9 mouse cellular contexts compared by ENCODE assay signal in genomic region chr8:122569329-122569728, GRCm38 (mm10). TPM values are rescaled to one million over a fixed set of nuclear protein-coding genes. Genes with fewer than 3 reads are reported as not detected.
DNase-seq lines count a peak whose midpoint lies in the region; ATAC-seq and TF ChIP-seq lines count a peak whose summit lies in the region.
"Had no signal": no experiment of that assay in that cellular context is flagged by ENCODE, and none has a peak within 500 bp of the region (broad histone marks: within the 10 kb centered on the region; RNA-seq: fewer than 3 reads in every experiment).

No protein-coding gene starts in this region.

- no peak for TF ChIP-seq EP300 in MEL (IDR thresholded peaks at IDR 0.05; ENCODE audit: low read depth in 1 of 2, low read length in 2 of 2)
- TF ChIP-seq EP300 in liver, postnatal 0 days (IDR thresholded peaks at IDR 0.05; ENCODE audit: low read depth), result no peak

- H3K27ac ChIP-seq in heart, embryonic 15.5 days, result 0 out of 2 replicates have a peak overlapping the region, but pooled peaks have one; percentile 10
- H3K27ac ChIP-seq in MEL (ENCODE audit: control insufficient read depth, low read depth, low read length), result no peak overlapping the region
- no peak overlapping the region for H3K27ac ChIP-seq in hindbrain, embryonic 12.5 days
- H3K27ac ChIP-seq in liver, postnatal 0 days (ENCODE audit: low read depth), result no peak overlapping the region

- peak overlapping the region; percentile 92 for H3K9ac ChIP-seq in heart, embryonic 15.5 days
- H3K9ac ChIP-seq in MEL (ENCODE audit: control insufficient read depth, low read depth, low read length, poor library complexity, severe bottlenecking), result peak overlapping the region; percentile 99
- H3K9ac ChIP-seq in hindbrain, embryonic 12.5 days, result peak overlapping the region; percentile 83
- peak overlapping the region; percentile 94 for H3K9ac ChIP-seq in liver, postnatal 0 days (replicated peaks)

- no peak for ATAC-seq in heart, embryonic 15.5 days (replicated peaks; ENCODE audit: insufficient number of reproducible peaks, insufficient read depth, low FRiP score, low read depth)
- no peak for ATAC-seq in hindbrain, embryonic 12.5 days (ENCODE audit: low FRiP score)
- no peak for ATAC-seq in liver, postnatal 0 days
- no peak for ATAC-seq in cerebellum, adult (ENCODE audit: insufficient number of reproducible peaks, low FRiP score, low TSS enrichment)

- H3K4me1 ChIP-seq in heart, embryonic 15.5 days (replicated peaks), result peaks cover 30% of the 10 kb centered on the region
- H3K4me1 ChIP-seq in MEL (ENCODE audit: control insufficient read depth in 1 of 2, insufficient read depth in 2 of 2, low read length in 2 of 2), result peaks cover 0 to 15% of the 10 kb centered on the region in 2 experiments; a peak in 3 of 4 replicates
- peaks cover 33% of the 10 kb centered on the region for H3K4me1 ChIP-seq in hindbrain, embryonic 12.5 days
- H3K4me1 ChIP-seq in liver, postnatal 0 days (ENCODE audit: insufficient read depth), result peaks cover 28% of the 10 kb centered on the region

- 59% methylated on average over 9 of the region's 9 CpGs for WGBS in heart, embryonic 15.5 days
- WGBS in hindbrain, embryonic 12.5 days, result 68% methylated on average over 9 of the region's 9 CpGs
- 61% methylated on average over 9 of the region's 9 CpGs for WGBS in liver, postnatal 0 days (ENCODE audit: insufficient replicate concordance)

- H3K27me3 ChIP-seq in heart, embryonic 15.5 days, result no peaks in the 10 kb centered on the region
- H3K27me3 ChIP-seq in MEL (ENCODE audit: control insufficient read depth in 1 of 2, insufficient read depth in 2 of 2, low read length in 2 of 2), result no peaks in the 10 kb centered on the region
- no peaks in the 10 kb centered on the region for H3K27me3 ChIP-seq in hindbrain, embryonic 12.5 days
- H3K27me3 ChIP-seq in liver, postnatal 0 days (ENCODE audit: insufficient read depth, low read length), result no peaks in the 10 kb centered on the region

- TF ChIP-seq POLR2A in MEL (IDR thresholded peaks at IDR 0.05; ENCODE audit: control insufficient read depth in 1 of 2, insufficient read depth in 1 of 2, low read depth in 1 of 2, low read length in 2 of 2, poor library complexity in 1 of 2), result no peak

- peaks cover 38% of the 10 kb centered on the region for H3K36me3 ChIP-seq in heart, embryonic 15.5 days
- H3K36me3 ChIP-seq in MEL (ENCODE audit: control insufficient read depth in 1 of 2, insufficient read depth in 2 of 2, low read length in 2 of 2), result peaks cover 0 to 12% of the 10 kb centered on the region in 2 experiments; a peak in 2 of 4 replicates
- peaks cover 39% of the 10 kb centered on the region for H3K36me3 ChIP-seq in hindbrain, embryonic 12.5 days
- H3K36me3 ChIP-seq in liver, postnatal 0 days (replicated peaks; ENCODE audit: insufficient read depth, low read length), result peaks cover 37% of the 10 kb centered on the region

- no peak for TF ChIP-seq RAD21 in MEL (IDR thresholded peaks at IDR 0.05; ENCODE audit: low read depth, low read length)

- intact Hi-C loops in gastrocnemius, postnatal 14 days (cut with DNase I; ENCODE audit: low total_unique reads), result no loop called here

- H3K4me3 ChIP-seq in heart, embryonic 15.5 days, result peak overlapping the region; percentile 91
- H3K4me3 ChIP-seq in MEL (ENCODE audit: control insufficient read depth in 1 of 2, insufficient read depth in 1 of 2, low read depth in 2 of 2, low read length in 2 of 2), result peak overlapping the region; percentile 62 to 90; a peak in 3 of 4 replicates
- peak overlapping the region; percentile 78 for H3K4me3 ChIP-seq in hindbrain, embryonic 12.5 days
- H3K4me3 ChIP-seq in liver, postnatal 0 days (ENCODE audit: low read depth, low read length), result peak overlapping the region; percentile 87

- H3K79me2 ChIP-seq in MEL (ENCODE audit: control insufficient read depth, insufficient read depth, low read length, poor library complexity), result peaks cover 23% of the 10 kb centered on the region

- peak; percentile 9 to 15 (median 11); a peak in 1 of 6 replicates for TF ChIP-seq CTCF in MEL (IDR thresholded peaks at IDR 0.05 in 2 of 3, conservative IDR thresholded peaks at IDR 0.05 in 1 of 3; ENCODE audit: control insufficient read depth in 1 of 3, insufficient read depth in 1 of 3, low read depth in 2 of 3, low read length in 3 of 3, poor library complexity in 1 of 3, severe bottlenecking in 1 of 3)
- TF ChIP-seq CTCF in liver, postnatal 0 days (IDR thresholded peaks at IDR 0.05; ENCODE audit: low read depth), result peak; percentile 32

- H3K4me2 ChIP-seq in heart, embryonic 15.5 days, result peak overlapping the region; percentile 90
- peak overlapping the region; percentile 91 for H3K4me2 ChIP-seq in hindbrain, embryonic 12.5 days (replicated peaks)
- peak overlapping the region; percentile 89 for H3K4me2 ChIP-seq in liver, postnatal 0 days (ENCODE audit: low read depth, low read length)

- DNase-seq in heart, adult 18-20 months, result no peak
- DNase-seq in MEL (ENCODE audit: low read depth, low spot score), result no peak
- no peak for DNase-seq in liver, postnatal 0 days
- no peak for DNase-seq in gastrocnemius, postnatal 14 days
- DNase-seq in right cerebral cortex, postnatal 25 days, result no peak
- DNase-seq: kidney, adult 8-10 months had no signal

- H3K9me3 ChIP-seq in heart, embryonic 15.5 days (replicated peaks), result no peaks in the 10 kb centered on the region
- H3K9me3 ChIP-seq in MEL (replicated peaks; ENCODE audit: insufficient read depth, low read length), result no peaks in the 10 kb centered on the region
- no peaks in the 10 kb centered on the region for H3K9me3 ChIP-seq in hindbrain, embryonic 12.5 days (replicated peaks)
- no peaks in the 10 kb centered on the region for H3K9me3 ChIP-seq in liver, postnatal 0 days (ENCODE audit: low read length)

TF ChIP-seq in MEL, 35 proteins besides CTCF, POLR2A, EP300 and RAD21:
- TF ChIP-seq MAFK (IDR thresholded peaks at IDR 0.05; ENCODE audit: borderline replicate concordance, low read depth, low read length) (no peak), POLR2AphosphoS2 (IDR thresholded peaks at IDR 0.05; ENCODE audit: low read length) (0 out of 2 replicates have a peak, but pooled peaks have one; percentile 35)

RNA-seq across cellular contexts. Expression of gene Cdt1, which starts 1.5 kb away (rescaled TPM):
- polyA plus RNA-seq in heart, embryonic 15.5 days (2015; fragmentation: Nextera tagmentation; extraction: Ambion mirVana), result 24.5 and 28.4 TPM in 2 replicates
- total RNA-seq in heart, adult 18-20 months (2021), result 1 to 10 TPM; 2.5 to 2.8 TPM
- total RNA-seq in MEL (2012; rRNA removed), result 64.3 and 74.6 TPM in 2 replicates
- polyA plus RNA-seq in MEL (2012; ENCODE audit: insufficient read depth in 1 of 2, insufficient read length in 2 of 2, low read depth in 1 of 2, low replicate concordance in 2 of 2, missing spikeins in 1 of 2), result 10 to 100 TPM in 1 of 2 experiments, not detected in 1; 84.5 TPM
- 22.7 and 23.9 TPM in 2 replicates for polyA plus RNA-seq in hindbrain, embryonic 12.5 days (2016; fragmentation: Nextera tagmentation; extraction: Ambion mirVana)
- 19.8 and 23.7 TPM in 2 replicates for polyA plus RNA-seq in liver, postnatal 0 days (2015; fragmentation: Nextera tagmentation; extraction: Ambion mirVana)
- total RNA-seq in gastrocnemius, postnatal 14 days (2021), result 1 to 10 TPM; 1.8 to 3.0 TPM

RNA-seq across cellular contexts. Expression of gene Aprt, which starts 7.4 kb away (rescaled TPM):
- polyA plus RNA-seq in heart, embryonic 15.5 days (2015; fragmentation: Nextera tagmentation; extraction: Ambion mirVana), result 163 and 208 TPM in 2 replicates
- 10 to 100 TPM; 40.8 to 42.7 TPM for total RNA-seq in heart, adult 18-20 months (2021)
- 239 and 243 TPM in 2 replicates for total RNA-seq in MEL (2012; rRNA removed)
- 100 to 1,000 TPM in 1 of 2 experiments, not detected in 1; 287 TPM for polyA plus RNA-seq in MEL (2012; ENCODE audit: insufficient read depth in 1 of 2, insufficient read length in 2 of 2, low read depth in 1 of 2, low replicate concordance in 2 of 2, missing spikeins in 1 of 2)
- 160 and 185 TPM in 2 replicates for polyA plus RNA-seq in hindbrain, embryonic 12.5 days (2016; fragmentation: Nextera tagmentation; extraction: Ambion mirVana)
- 223 and 249 TPM in 2 replicates for polyA plus RNA-seq in liver, postnatal 0 days (2015; fragmentation: Nextera tagmentation; extraction: Ambion mirVana)
- total RNA-seq in gastrocnemius, postnatal 14 days (2021), result 10 to 100 TPM; 40.1 to 44.1 TPM

RNA-seq across cellular contexts. Expression of gene Piezo1, which starts 18.2 kb away (rescaled TPM):
- 11.5 and 13.9 TPM in 2 replicates for polyA plus RNA-seq in heart, embryonic 15.5 days (2015; fragmentation: Nextera tagmentation; extraction: Ambion mirVana)
- 10 to 100 TPM; 11.4 to 13.3 TPM for total RNA-seq in heart, adult 18-20 months (2021)
- total RNA-seq in MEL (2012; rRNA removed), result 144 and 155 TPM in 2 replicates
- polyA plus RNA-seq in MEL (2012; ENCODE audit: insufficient read depth in 1 of 2, insufficient read length in 2 of 2, low read depth in 1 of 2, low replicate concordance in 2 of 2, missing spikeins in 1 of 2), result 100 to 1,000 TPM in 1 of 2 experiments, 10 to 100 TPM in 1; 35.1 to 223 TPM
- 8.9 TPM in 2 replicates for polyA plus RNA-seq in hindbrain, embryonic 12.5 days (2016; fragmentation: Nextera tagmentation; extraction: Ambion mirVana)
- 2.6 and 3.4 TPM in 2 replicates for polyA plus RNA-seq in liver, postnatal 0 days (2015; fragmentation: Nextera tagmentation; extraction: Ambion mirVana)
- 10 to 100 TPM; 15.1 to 15.4 TPM for total RNA-seq in gastrocnemius, postnatal 14 days (2021)

RNA-seq across cellular contexts. Expression of gene Galns, which starts 41.9 kb away (rescaled TPM):
- polyA plus RNA-seq in heart, embryonic 15.5 days (2015; fragmentation: Nextera tagmentation; extraction: Ambion mirVana), result 8.0 and 12.2 TPM in 2 replicates
- 1 to 10 TPM; 3.6 to 4.0 TPM for total RNA-seq in heart, adult 18-20 months (2021)
- 1.7 and 2.1 TPM in 2 replicates for total RNA-seq in MEL (2012; rRNA removed)
- 1 to 10 TPM in 1 of 2 experiments, not detected in 1; 3.0 TPM for polyA plus RNA-seq in MEL (2012; ENCODE audit: insufficient read depth in 1 of 2, insufficient read length in 2 of 2, low read depth in 1 of 2, low replicate concordance in 2 of 2, missing spikeins in 1 of 2)
- 6.3 and 6.9 TPM in 2 replicates for polyA plus RNA-seq in hindbrain, embryonic 12.5 days (2016; fragmentation: Nextera tagmentation; extraction: Ambion mirVana)
- 6.8 and 6.9 TPM in 2 replicates for polyA plus RNA-seq in liver, postnatal 0 days (2015; fragmentation: Nextera tagmentation; extraction: Ambion mirVana)
- total RNA-seq in gastrocnemius, postnatal 14 days (2021), result 1 to 10 TPM; 2.9 to 3.6 TPM

RNA-seq across cellular contexts. Expression of gene Trappc2l, which starts 42.1 kb away (rescaled TPM):
- 47.1 and 56.2 TPM in 2 replicates for polyA plus RNA-seq in heart, embryonic 15.5 days (2015; fragmentation: Nextera tagmentation; extraction: Ambion mirVana)
- 10 to 100 TPM; 62.0 to 69.1 TPM for total RNA-seq in heart, adult 18-20 months (2021)
- total RNA-seq in MEL (2012; rRNA removed), result 21.6 and 21.7 TPM in 2 replicates
- polyA plus RNA-seq in MEL (2012; ENCODE audit: insufficient read depth in 1 of 2, insufficient read length in 2 of 2, low read depth in 1 of 2, low replicate concordance in 2 of 2, missing spikeins in 1 of 2), result 10 to 100 TPM in 1 of 2 experiments, not detected in 1; 15.1 TPM
- polyA plus RNA-seq in hindbrain, embryonic 12.5 days (2016; fragmentation: Nextera tagmentation; extraction: Ambion mirVana), result 48.2 and 52.6 TPM in 2 replicates
- polyA plus RNA-seq in liver, postnatal 0 days (2015; fragmentation: Nextera tagmentation; extraction: Ambion mirVana), result 29.3 and 30.7 TPM in 2 replicates
- total RNA-seq in gastrocnemius, postnatal 14 days (2021), result 10 to 100 TPM; 47.5 TPM
